Mouse (Mus musculus): ENCODE results near the gene Pter. TPM values are rescaled to one million over a fixed set of nuclear protein-coding genes. Genes with fewer than 3 reads are reported as not detected.

The Pter gene
- polyA plus RNA-seq, 1 experiment: not detected

GRCm38 (mm10) chr2:13018382-13018781 lies 94.5 kb downstream of the Pter start:
- 67% methylated on average over 5 of the region's 5 CpGs for WGBS
- TF ChIP-seq CTCF (IDR thresholded peaks at IDR 0.05; ENCODE audit: insufficient read depth, low read depth, low read length) (no peak), POLR2A (IDR thresholded peaks at IDR 0.05; ENCODE audit: insufficient read depth, low read depth, low read length) (no peak)
- Histone ChIP-seq H3K27ac (ENCODE audit: insufficient read depth, low read depth, low read length) (no peak overlapping the region), H3K4me3 (ENCODE audit: insufficient read depth, low read depth, low read length) (no peak overlapping the region), H3K4me1 (ENCODE audit: control insufficient read depth, insufficient read depth, low read length) (no peaks in the 10 kb centered on the region)

- Histone ChIP-seq H3K4me3 (ENCODE audit: insufficient read depth, low read depth, low read length) (no peak overlapping the region), H3K27ac (ENCODE audit: insufficient read depth, low read depth, low read length) (no peak overlapping the region), H3K4me1 (ENCODE audit: control insufficient read depth, insufficient read depth, low read length) (no peaks in the 10 kb centered on the region)
- WGBS: 92% methylated on average over 1 of the region's 1 CpGs
- TF ChIP-seq CTCF (IDR thresholded peaks at IDR 0.05; ENCODE audit: insufficient read depth, low read depth, low read length) (no peak), POLR2A (IDR thresholded peaks at IDR 0.05; ENCODE audit: insufficient read depth, low read depth, low read length) (no peak)
These were observed 95.0 kb downstream of the Pter start for GRCm38 (mm10) chr2:13018861-13019260.

DNA sequence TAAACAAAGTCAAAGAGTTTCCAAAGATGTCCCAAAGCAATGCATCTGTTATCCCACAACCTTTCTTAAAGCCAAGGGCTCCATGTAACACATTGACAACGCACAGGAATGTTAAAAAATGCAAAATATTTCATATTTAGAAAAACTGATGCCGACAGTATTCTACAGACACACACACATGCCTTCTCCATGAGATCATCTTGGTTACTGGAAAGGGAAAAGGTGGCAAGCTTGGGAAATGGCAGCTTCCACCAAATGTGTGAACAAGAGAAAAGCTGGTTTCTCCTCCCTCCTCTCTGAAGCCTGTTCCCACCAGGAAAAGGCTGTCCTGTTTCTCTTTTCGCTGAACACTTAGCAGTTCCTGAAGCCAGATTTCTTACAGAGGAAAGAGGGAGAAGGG lies 114.9 kb downstream of the Pter start:
- whole genome bisulfite sequencing: 69% methylated on average over 3 of the region's 3 CpGs
- no peaks in the 10 kb centered on the region for H3K4me1 ChIP-seq (ENCODE audit: control insufficient read depth, insufficient read depth, low read length)

GRCm38 (mm10) chr2:13039785-13040184 lies 115.9 kb downstream of the Pter start:
- TF ChIP-seq CTCF (IDR thresholded peaks at IDR 0.05; ENCODE audit: insufficient read depth, low read depth, low read length): no peak
- no peak for TF ChIP-seq POLR2A (IDR thresholded peaks at IDR 0.05; ENCODE audit: insufficient read depth, low read depth, low read length)
- WGBS: 93% methylated on average over 4 of the region's 4 CpGs
- Histone ChIP-seq H3K27ac (ENCODE audit: insufficient read depth, low read depth, low read length) (no peak overlapping the region), H3K4me1 (ENCODE audit: control insufficient read depth, insufficient read depth, low read length) (no peaks in the 10 kb centered on the region), H3K4me3 (ENCODE audit: insufficient read depth, low read depth, low read length) (no peak overlapping the region)

More for the DNA sequence above, 114.9 kb downstream of the Pter start:
- TF ChIP-seq POLR2A (IDR thresholded peaks at IDR 0.05; ENCODE audit: insufficient read depth, low read depth, low read length): no peak
- no peak for TF ChIP-seq CTCF (IDR thresholded peaks at IDR 0.05; ENCODE audit: insufficient read depth, low read depth, low read length)
- H3K4me3 ChIP-seq (ENCODE audit: insufficient read depth, low read depth, low read length): no peak overlapping the region
- H3K27ac ChIP-seq (ENCODE audit: insufficient read depth, low read depth, low read length): no peak overlapping the region

- no peak for TF ChIP-seq POLR2A (IDR thresholded peaks at IDR 0.05; ENCODE audit: insufficient read depth, low read depth, low read length)
- no peak for TF ChIP-seq CTCF (IDR thresholded peaks at IDR 0.05; ENCODE audit: insufficient read depth, low read depth, low read length)
- Histone ChIP-seq H3K4me1 (ENCODE audit: control insufficient read depth, insufficient read depth, low read length) (no peaks in the 10 kb centered on the region), H3K27ac (ENCODE audit: insufficient read depth, low read depth, low read length) (no peak overlapping the region), H3K4me3 (ENCODE audit: insufficient read depth, low read depth, low read length) (no peak overlapping the region)
- 94% methylated on average over 4 of the region's 4 CpGs for WGBS
These were observed 120.7 kb downstream of the Pter start for GRCm38 (mm10) chr2:13044555-13044954.

- Histone ChIP-seq H3K4me3 (ENCODE audit: insufficient read depth, low read depth, low read length) (no peak overlapping the region), H3K4me1 (ENCODE audit: control insufficient read depth, insufficient read depth, low read length) (no peaks in the 10 kb centered on the region), H3K27ac (ENCODE audit: insufficient read depth, low read depth, low read length) (no peak overlapping the region)
- WGBS: 92% methylated on average over 6 of the region's 6 CpGs
- TF ChIP-seq POLR2A (IDR thresholded peaks at IDR 0.05; ENCODE audit: insufficient read depth, low read depth, low read length): no peak
- no peak for TF ChIP-seq CTCF (IDR thresholded peaks at IDR 0.05; ENCODE audit: insufficient read depth, low read depth, low read length)
These were observed 124.8 kb downstream of the Pter start for GRCm38 (mm10) chr2:13048649-13049048.

Other genes with a start within 250 kb of the Pter start
- not detected in 2 replicates for gene C1ql3, start 87.8 kb downstream of the Pter start, polyA plus RNA-seq (2012; ENCODE audit: insufficient read depth, insufficient read length, low replicate concordance, missing spikeins)

Data from olfactory bulb, adult 2 months (tissue).